Mouse (Mus musculus): ENCODE data around the gene 2010111I01Rik. TPM values are rescaled to one million over a fixed set of nuclear protein-coding genes. Genes with fewer than 3 reads are reported as not detected.

Gene 2010111I01Rik
- total RNA-seq, 1 experiment, result 58.3 TPM

- no peak for DNase-seq (ENCODE audit: low read depth, low spot score)
- Histone ChIP-seq H3K4me3 (ENCODE audit: insufficient read depth in 1 of 2, low read depth in 1 of 2, low read length in 2 of 2, poor library complexity in 1 of 2, severe bottlenecking in 1 of 2) (no peak overlapping the region), H3K27ac (ENCODE audit: insufficient read depth, low read depth, low read length, poor library complexity, severe bottlenecking) (no peak overlapping the region), H3K4me1 (ENCODE audit: control insufficient read depth in 2 of 2, insufficient read depth in 2 of 2, low read length in 2 of 2, poor library complexity in 1 of 2) (peaks cover 1 to 5% of the 10 kb centered on the region in 2 experiments; a peak in 2 of 4 replicates), H3K9ac (ENCODE audit: insufficient read depth, low read depth, low read length, poor library complexity, severe bottlenecking) (no peak overlapping the region), H3K9me3 (ENCODE audit: control insufficient read depth, insufficient read depth, low read depth, low read length) (no peaks in the 10 kb centered on the region), H3K36me3 (ENCODE audit: control insufficient read depth, insufficient read depth, low read length, poor library complexity, severe bottlenecking) (peaks cover 11% of the 10 kb centered on the region)
- in situ Hi-C loops (cut with MboI; ENCODE audit: low sequenced_read_pairs in 2 of 2, unreplicated experiment in 2 of 2), result no loop called here
- TF ChIP-seq MAFK (IDR thresholded peaks at IDR 0.05; ENCODE audit: insufficient read depth, low read depth, low read length) (no peak), ZC3H11A (IDR thresholded peaks at IDR 0.05; ENCODE audit: borderline replicate concordance, low read depth, low read length) (no peak), ZNF384 (IDR thresholded peaks at IDR 0.05; ENCODE audit: low read depth, low read length) (no peak), CHD2 (IDR thresholded peaks at IDR 0.05; ENCODE audit: low read depth, low read length) (no peak), HCFC1 (IDR thresholded peaks at IDR 0.05; ENCODE audit: borderline replicate concordance, insufficient read depth, low read length) (no peak)
These were observed 282.9 kb downstream of the 2010111I01Rik start for GRCm38 (mm10) chr13:63247631-63248030.

GRCm38 (mm10) chr13:63248318-63248717, 283.6 kb downstream of the 2010111I01Rik start:
- H3K36me3 ChIP-seq (ENCODE audit: control insufficient read depth, insufficient read depth, low read length, poor library complexity, severe bottlenecking), result peaks cover 8% of the 10 kb centered on the region
- H3K4me3 ChIP-seq (ENCODE audit: insufficient read depth in 1 of 2, low read depth in 1 of 2, low read length in 2 of 2, poor library complexity in 1 of 2, severe bottlenecking in 1 of 2), result no peak overlapping the region
- in situ Hi-C loops (cut with MboI; ENCODE audit: low sequenced_read_pairs in 2 of 2, unreplicated experiment in 2 of 2), result no loop called here
- H3K27ac ChIP-seq (ENCODE audit: insufficient read depth, low read depth, low read length, poor library complexity, severe bottlenecking), result no peak overlapping the region
- no peak for DNase-seq (ENCODE audit: low read depth, low spot score)
- no peak for TF ChIP-seq MAFK (IDR thresholded peaks at IDR 0.05; ENCODE audit: insufficient read depth, low read depth, low read length)
- TF ChIP-seq CHD2 (IDR thresholded peaks at IDR 0.05; ENCODE audit: low read depth, low read length), result no peak
- TF ChIP-seq ZC3H11A (IDR thresholded peaks at IDR 0.05; ENCODE audit: borderline replicate concordance, low read depth, low read length), result no peak
- no peak for TF ChIP-seq HCFC1 (IDR thresholded peaks at IDR 0.05; ENCODE audit: borderline replicate concordance, insufficient read depth, low read length)
- TF ChIP-seq ZNF384 (IDR thresholded peaks at IDR 0.05; ENCODE audit: low read depth, low read length), result no peak
- H3K4me1 ChIP-seq (ENCODE audit: control insufficient read depth in 2 of 2, insufficient read depth in 2 of 2, low read length in 2 of 2, poor library complexity in 1 of 2), result peaks cover 1 to 5% of the 10 kb centered on the region in 2 experiments; a peak in 2 of 4 replicates
- H3K9ac ChIP-seq (ENCODE audit: insufficient read depth, low read depth, low read length, poor library complexity, severe bottlenecking), result no peak overlapping the region
- no peaks in the 10 kb centered on the region for H3K9me3 ChIP-seq (ENCODE audit: control insufficient read depth, insufficient read depth, low read depth, low read length)

GRCm38 (mm10) chr13:63249171-63249570, 284.5 kb downstream of the 2010111I01Rik start:
- peaks cover 4% of the 10 kb centered on the region for H3K36me3 ChIP-seq (ENCODE audit: control insufficient read depth, insufficient read depth, low read length, poor library complexity, severe bottlenecking)
- peaks cover 1 to 5% of the 10 kb centered on the region in 2 experiments; a peak in 2 of 4 replicates for H3K4me1 ChIP-seq (ENCODE audit: control insufficient read depth in 2 of 2, insufficient read depth in 2 of 2, low read length in 2 of 2, poor library complexity in 1 of 2)

GRCm38 (mm10) chr13:63249741-63250431, 285.2 kb downstream of the 2010111I01Rik start:
- H3K4me1 ChIP-seq (ENCODE audit: control insufficient read depth in 2 of 2, insufficient read depth in 2 of 2, low read length in 2 of 2, poor library complexity in 1 of 2), result peaks cover 1 to 5% of the 10 kb centered on the region in 2 experiments; a peak in 2 of 4 replicates
- peaks cover 2% of the 10 kb centered on the region; the same call in 1 of the 2 replicates for H3K36me3 ChIP-seq (ENCODE audit: control insufficient read depth, insufficient read depth, low read length, poor library complexity, severe bottlenecking)
- no peaks in the 10 kb centered on the region for H3K9me3 ChIP-seq (ENCODE audit: control insufficient read depth, insufficient read depth, low read depth, low read length)
- no peak overlapping the region for H3K9ac ChIP-seq (ENCODE audit: insufficient read depth, low read depth, low read length, poor library complexity, severe bottlenecking)
- no peak overlapping the region for H3K27ac ChIP-seq (ENCODE audit: insufficient read depth, low read depth, low read length, poor library complexity, severe bottlenecking)
- no peak for DNase-seq (ENCODE audit: low read depth, low spot score)
- in situ Hi-C loops (cut with MboI; ENCODE audit: low sequenced_read_pairs in 2 of 2, unreplicated experiment in 2 of 2), result no loop called here
- TF ChIP-seq ZNF384 (IDR thresholded peaks at IDR 0.05; ENCODE audit: low read depth, low read length), result no peak
- TF ChIP-seq ZC3H11A (IDR thresholded peaks at IDR 0.05; ENCODE audit: borderline replicate concordance, low read depth, low read length), result no peak
- TF ChIP-seq HCFC1 (IDR thresholded peaks at IDR 0.05; ENCODE audit: borderline replicate concordance, insufficient read depth, low read length), result no peak
- no peak for TF ChIP-seq CHD2 (IDR thresholded peaks at IDR 0.05; ENCODE audit: low read depth, low read length)
- TF ChIP-seq MAFK (IDR thresholded peaks at IDR 0.05; ENCODE audit: insufficient read depth, low read depth, low read length), result no peak
- H3K4me3 ChIP-seq (ENCODE audit: insufficient read depth in 1 of 2, low read depth in 1 of 2, low read length in 2 of 2, poor library complexity in 1 of 2, severe bottlenecking in 1 of 2), result no peak overlapping the region

More at GRCm38 (mm10) chr13:63249171-63249570, 284.5 kb downstream of the 2010111I01Rik start:
- Histone ChIP-seq H3K9ac (ENCODE audit: insufficient read depth, low read depth, low read length, poor library complexity, severe bottlenecking) (no peak overlapping the region), H3K4me3 (ENCODE audit: insufficient read depth in 1 of 2, low read depth in 1 of 2, low read length in 2 of 2, poor library complexity in 1 of 2, severe bottlenecking in 1 of 2) (no peak overlapping the region), H3K9me3 (ENCODE audit: control insufficient read depth, insufficient read depth, low read depth, low read length) (no peaks in the 10 kb centered on the region), H3K27ac (ENCODE audit: insufficient read depth, low read depth, low read length, poor library complexity, severe bottlenecking) (no peak overlapping the region)
- DNase-seq (ENCODE audit: low read depth, low spot score), result no peak
- in situ Hi-C loops (cut with MboI; ENCODE audit: low sequenced_read_pairs in 2 of 2, unreplicated experiment in 2 of 2), result no loop called here
- TF ChIP-seq MAFK (IDR thresholded peaks at IDR 0.05; ENCODE audit: insufficient read depth, low read depth, low read length), result no peak
- TF ChIP-seq ZC3H11A (IDR thresholded peaks at IDR 0.05; ENCODE audit: borderline replicate concordance, low read depth, low read length), result no peak
- TF ChIP-seq HCFC1 (IDR thresholded peaks at IDR 0.05; ENCODE audit: borderline replicate concordance, insufficient read depth, low read length), result no peak
- no peak for TF ChIP-seq ZNF384 (IDR thresholded peaks at IDR 0.05; ENCODE audit: low read depth, low read length)
- no peak for TF ChIP-seq CHD2 (IDR thresholded peaks at IDR 0.05; ENCODE audit: low read depth, low read length)
